Mouse (Mus musculus): ENCODE data around the gene Dnaja3.

Gene Dnaja3

DNA sequence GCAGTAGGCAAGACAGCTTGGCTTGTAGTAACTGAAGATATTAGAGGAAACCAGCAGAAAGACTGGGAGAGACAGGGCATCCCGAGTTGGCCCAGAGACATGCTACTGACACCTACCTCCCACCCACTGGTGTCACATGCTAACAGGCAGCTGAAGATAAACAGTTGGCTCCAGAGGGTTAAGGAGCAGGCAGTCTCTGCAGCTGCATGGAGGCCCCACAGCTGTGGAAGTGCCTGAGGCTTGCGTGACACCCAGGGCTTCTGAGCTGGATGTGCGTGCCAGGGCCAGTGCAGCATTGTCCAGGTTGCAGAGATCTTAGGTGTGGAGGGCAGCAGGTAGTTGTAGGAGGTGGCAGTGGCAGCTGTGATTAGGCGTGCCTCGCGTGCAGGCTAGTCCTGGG is 12.7 kb upstream of the Dnaja3 start:
- TF ChIP-seq GATA4 (IDR thresholded peaks at IDR 0.05; ENCODE audit: insufficient replicate concordance, low read length) = no peak

DNA sequence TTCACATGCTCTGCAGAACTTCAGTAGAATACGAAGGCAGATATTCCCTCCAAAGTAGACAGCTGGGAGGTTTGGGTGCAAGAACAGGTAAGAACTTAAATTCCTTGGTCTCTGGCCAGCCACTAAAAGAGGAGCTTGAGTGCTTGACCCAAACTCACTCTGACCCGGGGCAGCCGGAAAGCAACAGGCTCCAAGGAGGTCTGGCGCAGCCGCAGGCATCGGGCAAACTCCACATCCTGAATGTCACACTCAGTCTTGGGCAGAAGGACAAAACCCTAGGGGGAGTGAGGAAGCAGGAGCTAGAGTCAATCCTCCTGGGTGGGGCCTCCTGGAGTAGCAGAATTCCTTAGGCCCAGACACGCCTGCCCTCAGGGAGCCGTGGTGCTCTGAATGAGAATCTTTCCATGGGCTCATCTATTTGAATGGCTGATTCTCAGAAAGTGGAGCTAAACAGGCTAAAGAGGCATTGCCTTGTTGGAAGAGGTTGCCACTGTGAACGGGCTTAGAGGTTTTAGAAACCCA is 10.8 kb upstream of the Dnaja3 start:
- no peak for TF ChIP-seq GATA4 (IDR thresholded peaks at IDR 0.05; ENCODE audit: insufficient replicate concordance, low read length)

DNA sequence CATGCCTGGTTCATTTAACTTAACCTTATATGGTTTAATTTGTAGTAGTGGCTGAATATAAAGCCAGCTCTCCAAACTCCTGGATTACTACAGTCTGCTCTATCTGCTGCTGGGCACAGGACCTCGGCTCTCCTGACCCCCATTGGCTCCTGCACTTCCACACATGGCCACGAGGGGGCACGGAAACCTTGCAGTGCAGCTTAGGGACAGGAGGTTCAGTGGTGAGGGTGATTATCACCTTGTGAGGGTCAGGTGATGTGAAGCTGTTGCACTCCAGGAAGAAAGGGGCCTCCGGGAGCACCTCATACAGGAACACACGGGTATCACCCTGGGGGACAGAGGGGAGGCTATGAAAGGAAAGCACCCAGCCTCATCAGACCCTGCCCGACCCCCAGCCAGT is 9.8 kb upstream of the Dnaja3 start:
- TF ChIP-seq GATA4 (IDR thresholded peaks at IDR 0.05; ENCODE audit: insufficient replicate concordance, low read length) = no peak

DNA sequence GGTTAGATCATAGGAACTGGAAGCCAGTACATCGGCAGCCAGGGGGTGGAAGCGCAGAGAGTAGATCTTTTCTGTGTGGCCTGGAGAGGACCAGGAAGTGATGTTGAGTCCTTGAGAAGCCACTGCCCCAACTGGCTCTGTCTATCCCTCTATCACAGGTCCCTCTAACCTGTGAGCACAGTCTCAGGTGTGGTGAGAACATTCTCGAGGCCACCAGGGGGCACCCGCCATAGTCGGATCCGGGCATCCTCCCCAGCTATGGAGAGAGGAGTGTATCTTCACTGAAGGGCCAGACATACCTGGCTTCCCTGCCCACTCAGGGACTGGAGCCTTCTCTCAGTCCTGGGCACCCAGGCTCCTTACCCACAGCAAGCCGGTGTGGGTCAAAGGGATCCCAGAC is 7.7 kb upstream of the Dnaja3 start:
- no peak for TF ChIP-seq GATA4 (IDR thresholded peaks at IDR 0.05; ENCODE audit: insufficient replicate concordance, low read length)

DNA sequence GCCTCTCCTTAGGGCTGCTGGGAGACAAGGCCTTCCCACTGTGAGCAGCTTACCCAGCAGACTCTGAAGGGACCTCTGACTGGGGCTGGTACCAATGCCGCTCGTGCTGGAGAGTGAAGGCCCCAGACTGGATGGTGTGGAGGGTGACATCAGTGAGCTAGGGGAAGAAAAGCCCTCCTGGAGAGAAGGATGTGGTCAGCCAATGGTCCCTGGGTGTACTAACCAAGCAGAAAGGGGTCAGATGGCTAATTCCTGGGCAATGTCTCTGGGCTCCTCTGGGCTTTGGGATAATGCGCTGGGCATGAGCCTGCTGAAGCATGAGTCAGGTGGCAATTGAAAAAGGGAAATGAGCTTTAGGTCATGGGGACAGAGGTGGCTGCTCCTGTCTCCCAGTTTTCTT is 6.1 kb upstream of the Dnaja3 start:
- TF ChIP-seq GATA4 (IDR thresholded peaks at IDR 0.05; ENCODE audit: insufficient replicate concordance, low read length) = no peak

DNA sequence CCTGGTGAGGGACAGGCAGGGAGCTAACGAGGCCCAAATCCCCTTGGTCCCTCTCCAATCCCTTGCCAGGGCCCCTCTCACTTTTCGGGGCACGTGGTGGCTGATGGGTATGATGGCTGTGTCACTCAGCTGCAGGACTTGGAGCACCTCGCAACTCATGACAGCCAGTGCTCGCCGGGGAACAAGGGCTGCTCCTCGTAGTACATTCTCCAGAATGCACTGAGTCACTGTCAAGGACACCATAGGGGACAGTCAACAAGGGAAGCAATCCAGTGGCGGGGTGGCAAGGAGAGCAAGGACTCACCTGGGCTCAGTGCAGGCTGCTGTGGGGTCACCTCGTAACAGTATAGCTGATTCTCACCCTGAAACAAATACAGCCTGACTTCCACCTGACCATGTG is 5.1 kb upstream of the Dnaja3 start:
- TF ChIP-seq GATA4 (IDR thresholded peaks at IDR 0.05; ENCODE audit: insufficient replicate concordance, low read length) = no peak

DNA sequence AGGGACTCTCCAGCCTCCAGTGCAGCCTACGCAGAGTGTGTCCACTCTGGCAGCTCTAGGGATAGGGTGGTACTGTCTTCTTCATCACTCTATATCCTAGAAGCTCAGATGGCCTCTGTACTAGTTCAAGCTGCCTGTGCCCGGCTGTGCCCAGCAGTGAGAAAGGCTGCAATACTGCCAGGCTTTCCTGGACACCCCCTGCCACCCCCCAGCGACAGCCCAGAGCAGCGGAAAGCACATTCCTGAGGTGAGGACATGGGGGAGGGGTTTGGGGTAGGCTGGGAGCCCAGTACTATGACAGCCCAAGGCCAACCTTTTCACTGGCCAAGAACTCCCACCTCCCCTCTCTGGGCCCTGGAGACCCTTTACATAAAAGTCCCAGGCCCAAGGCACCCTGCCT is 4.0 kb upstream of the Dnaja3 start:
- no peak for TF ChIP-seq GATA4 (IDR thresholded peaks at IDR 0.05; ENCODE audit: insufficient replicate concordance, low read length)

DNA sequence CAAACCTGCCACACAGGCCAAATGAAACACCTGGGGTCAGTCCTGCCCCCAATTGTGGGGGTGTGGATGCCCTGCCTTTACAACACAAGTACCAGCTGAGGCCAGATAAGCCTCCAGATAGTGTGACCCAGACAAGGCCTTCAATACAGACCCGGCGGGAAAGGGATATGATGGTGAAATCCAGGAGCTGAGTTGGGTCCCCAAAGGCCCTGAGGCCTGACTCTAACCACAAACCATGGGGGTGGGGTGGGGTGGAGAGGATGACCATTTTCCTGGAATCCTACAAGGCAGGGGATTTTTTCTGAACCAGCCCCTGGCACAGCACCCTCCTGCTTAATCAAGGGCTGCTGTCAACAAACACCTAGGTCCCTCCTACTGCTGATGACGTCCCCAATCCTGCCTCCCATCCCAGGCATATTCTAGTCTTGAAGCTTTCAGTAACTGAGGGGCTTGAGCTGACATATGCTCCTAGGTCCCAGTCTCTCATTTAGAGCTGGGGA is 848 bp upstream of the Dnaja3 start:
- TF ChIP-seq GATA4 (IDR thresholded peaks at IDR 0.05; ENCODE audit: insufficient replicate concordance, low read length) = no peak

DNA sequence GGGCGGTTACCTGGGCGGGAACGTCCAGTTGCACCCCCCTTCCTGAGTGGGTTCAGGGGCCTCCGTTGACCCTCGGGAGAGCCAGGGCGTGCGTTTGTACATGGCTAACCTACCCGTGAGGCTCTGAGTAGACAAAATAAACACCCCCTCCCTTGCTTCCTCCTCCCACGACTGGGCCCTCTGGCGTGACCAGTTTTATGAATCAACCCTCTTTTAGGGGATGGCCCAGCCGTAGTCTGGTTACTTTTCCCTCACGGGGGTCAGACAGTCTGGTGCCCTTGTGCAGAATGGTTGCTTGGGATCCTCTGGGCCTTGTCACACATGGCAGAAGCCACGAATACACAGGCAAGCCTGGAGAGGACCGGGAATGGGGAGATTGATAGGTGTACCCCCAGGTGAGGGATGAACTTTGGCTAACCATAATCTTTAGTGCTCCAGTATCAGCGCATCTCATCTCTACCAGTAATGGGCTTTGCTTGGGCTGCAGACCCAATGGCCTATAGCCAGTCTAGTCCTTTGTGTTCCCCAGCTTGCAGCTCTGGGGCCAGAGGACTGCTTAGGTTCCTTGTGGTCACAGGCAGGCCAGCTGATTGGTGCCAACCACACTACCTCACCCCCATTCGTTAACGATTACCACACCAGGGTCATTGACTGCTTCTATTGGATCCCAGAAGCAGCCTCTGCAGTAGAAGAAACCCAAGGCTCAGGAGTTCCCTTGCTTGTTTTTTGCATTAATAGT is 647 bp downstream of the Dnaja3 start:
- TF ChIP-seq GATA4 (IDR thresholded peaks at IDR 0.05; ENCODE audit: insufficient replicate concordance, low read length) = no peak

DNA sequence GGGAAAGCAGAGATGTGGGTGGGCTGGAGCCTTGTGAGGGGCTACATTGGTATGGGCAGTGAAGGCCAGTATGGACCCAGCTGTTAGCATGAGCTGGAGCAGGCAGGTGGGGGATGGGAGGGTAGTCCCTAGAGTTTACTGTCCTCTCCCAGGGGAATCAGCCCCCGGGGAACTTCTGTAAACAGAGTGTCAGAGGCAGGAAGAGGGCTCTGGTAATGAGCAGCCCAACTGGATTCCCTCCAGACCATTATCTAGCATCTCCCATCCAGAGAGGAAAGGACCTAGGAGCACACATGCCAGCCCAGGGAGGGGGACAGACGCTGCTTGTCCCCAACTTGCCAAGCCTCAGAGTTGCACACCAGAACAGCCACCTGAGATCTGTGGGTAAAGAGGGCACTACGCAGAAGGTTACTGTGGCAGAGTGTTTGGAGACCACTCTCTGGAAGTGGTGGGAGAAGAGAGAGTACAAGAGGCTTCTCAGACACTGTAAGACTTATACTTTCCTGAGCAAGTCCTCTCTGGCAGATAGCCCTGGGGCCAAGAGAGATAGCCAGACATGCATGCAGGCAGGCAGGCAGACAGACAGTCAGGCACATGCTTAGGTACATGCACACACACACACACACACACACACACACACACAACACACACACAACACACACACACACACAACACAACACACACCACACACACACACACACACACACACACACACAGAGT is 1.5 kb downstream of the Dnaja3 start:
- no peak for TF ChIP-seq GATA4 (IDR thresholded peaks at IDR 0.05; ENCODE audit: insufficient replicate concordance, low read length)

DNA sequence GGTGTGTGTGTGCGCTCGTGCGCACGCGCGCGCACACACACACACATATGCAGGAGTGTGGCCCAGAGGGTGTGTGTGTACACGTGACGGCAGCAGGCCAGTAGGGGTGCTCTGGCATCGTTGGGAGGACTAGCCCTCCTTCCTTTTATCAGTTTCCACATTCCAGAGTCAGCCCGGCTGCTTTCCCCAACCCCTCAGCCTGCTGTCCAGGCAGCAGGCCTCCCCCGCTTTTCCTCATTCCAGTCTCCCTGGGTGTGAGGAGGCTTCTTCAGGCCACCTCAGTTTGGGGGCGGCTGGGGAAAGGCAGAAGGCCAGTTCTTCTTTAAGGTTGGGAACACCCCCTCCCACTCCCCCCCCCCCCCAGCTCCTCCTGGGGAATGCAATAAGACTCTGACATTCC is 2.4 kb downstream of the Dnaja3 start:
- no peak for TF ChIP-seq GATA4 (IDR thresholded peaks at IDR 0.05; ENCODE audit: insufficient replicate concordance, low read length)

DNA sequence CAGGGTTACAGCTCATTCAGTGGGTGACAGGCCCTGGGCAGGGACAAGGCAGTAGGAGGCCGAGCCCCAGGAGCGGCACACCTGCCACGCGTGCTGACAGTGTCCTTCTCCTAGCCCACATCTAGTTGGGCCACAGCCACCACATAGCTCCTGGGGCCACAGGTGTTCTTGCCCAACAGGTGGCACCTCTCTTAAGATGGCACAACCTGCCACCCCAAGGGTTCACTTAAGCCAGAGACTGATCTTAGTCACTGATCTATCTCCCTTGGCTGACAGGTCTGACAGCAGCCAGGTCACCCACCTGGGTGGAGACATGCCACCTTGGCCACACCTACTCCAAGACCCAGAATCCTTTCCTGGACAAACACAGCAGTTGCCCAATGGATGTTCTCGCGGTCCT is 3.1 kb downstream of the Dnaja3 start:
- TF ChIP-seq GATA4 (IDR thresholded peaks at IDR 0.05; ENCODE audit: insufficient replicate concordance, low read length) = no peak

DNA sequence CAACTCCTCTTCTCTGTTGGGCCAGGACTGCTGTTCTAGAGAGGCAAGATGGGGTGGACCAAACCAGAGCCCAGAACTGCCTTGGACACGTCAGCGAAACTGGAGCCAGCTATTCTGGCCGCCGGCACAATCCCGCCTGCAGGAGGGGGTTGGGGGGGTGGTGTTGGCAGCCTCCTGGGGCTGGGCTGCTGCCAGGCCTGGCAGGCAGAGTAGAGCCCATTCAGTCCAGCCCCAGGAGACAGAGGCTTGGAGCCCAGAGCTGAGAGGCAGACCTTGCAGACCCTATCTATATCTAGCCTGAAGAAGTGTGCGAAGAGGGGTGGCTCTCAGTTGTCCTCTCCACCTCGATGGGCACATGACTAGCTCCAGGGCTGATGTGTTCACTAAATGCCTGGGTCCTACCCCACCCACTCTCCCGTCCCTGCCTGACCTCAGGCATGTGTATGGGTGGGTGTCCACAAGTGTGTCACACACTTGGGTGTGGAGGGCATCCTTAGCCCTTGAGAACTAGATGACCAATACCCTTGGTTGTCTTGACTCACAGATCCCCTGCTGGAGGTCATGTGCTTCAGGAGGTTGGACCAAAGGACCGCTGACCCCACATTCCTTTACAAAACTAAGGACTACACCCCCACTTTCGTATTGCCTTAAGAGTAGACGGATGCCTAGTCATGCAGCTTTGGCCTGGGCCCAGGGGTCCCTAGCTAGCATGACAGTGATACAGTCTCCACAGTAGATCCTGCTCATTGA is 4.1 kb downstream of the Dnaja3 start:
- no peak for TF ChIP-seq GATA4 (IDR thresholded peaks at IDR 0.05; ENCODE audit: insufficient replicate concordance, low read length)

DNA sequence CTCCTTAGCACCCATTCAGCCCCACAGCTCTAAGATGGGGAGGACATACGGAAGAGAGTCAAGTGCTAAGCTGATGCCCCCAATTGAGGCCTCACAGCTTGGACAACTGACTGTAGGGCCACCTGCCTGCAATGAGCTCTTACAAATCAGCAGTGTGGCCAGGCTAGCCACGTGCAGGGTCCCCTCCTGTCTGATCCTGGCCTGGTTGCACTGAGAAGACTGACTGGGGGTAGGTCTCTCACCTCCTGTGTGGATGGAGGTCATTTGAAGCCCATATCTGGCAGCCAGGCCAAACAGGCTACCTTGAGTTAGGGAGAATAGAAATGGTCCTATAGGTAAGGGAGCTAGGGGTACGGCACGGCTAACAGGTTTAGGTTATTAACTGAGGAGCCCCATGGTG is 6.1 kb downstream of the Dnaja3 start:
- no peak for TF ChIP-seq GATA4 (IDR thresholded peaks at IDR 0.05; ENCODE audit: insufficient replicate concordance, low read length)

DNA sequence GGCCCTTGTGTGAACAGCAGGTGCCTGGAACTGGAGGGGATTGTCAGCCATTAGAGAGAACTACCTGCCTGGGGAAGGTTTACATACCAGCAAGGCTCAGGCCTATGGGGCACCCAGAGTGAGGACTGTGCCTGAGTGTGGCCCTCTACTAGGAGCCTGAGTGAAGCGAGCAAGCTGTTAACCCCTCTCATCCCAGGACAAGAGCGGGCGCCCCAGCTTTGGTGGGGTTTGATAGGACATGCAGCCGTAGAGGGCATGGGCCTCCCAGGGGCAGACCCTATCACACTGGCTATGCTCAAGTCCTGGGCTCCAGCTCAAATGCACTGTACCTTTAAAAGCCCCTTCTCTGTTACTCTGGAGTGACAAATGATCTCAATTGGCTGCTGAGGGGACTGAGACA is 7.0 kb downstream of the Dnaja3 start:
- no peak for TF ChIP-seq GATA4 (IDR thresholded peaks at IDR 0.05; ENCODE audit: insufficient replicate concordance, low read length)

Measured in liver, adult (tissue).